Mouse (Mus musculus): ENCODE results near the gene Dtd1.

The Dtd1 gene

GRCm38 (mm10) chr2:144641991-144642390 is 42.3 kb downstream of the Dtd1 start:
- no peak for DNase-seq

DNA sequence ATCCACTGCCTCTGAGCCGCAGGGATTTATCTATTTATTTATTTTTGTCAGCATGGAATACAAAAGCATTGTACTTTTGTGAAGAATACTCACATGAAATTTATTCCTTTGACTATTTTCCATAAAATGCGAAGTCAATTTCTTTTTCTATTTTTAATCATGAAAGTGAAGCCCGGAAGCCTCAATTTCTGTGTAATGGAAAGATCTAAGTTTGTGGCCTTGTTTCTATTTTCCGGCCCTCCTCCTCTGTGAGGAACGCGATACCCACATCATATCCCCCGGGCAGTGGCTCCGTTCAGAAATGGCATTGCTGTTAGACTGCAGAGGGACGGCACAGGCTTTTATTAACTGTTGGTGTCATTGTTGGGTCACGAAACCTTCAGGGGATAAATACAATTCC is 46.7 kb downstream of the Dtd1 start:
- DNase-seq = no peak

GRCm38 (mm10) chr2:144647151-144647550 is 47.5 kb downstream of the Dtd1 start:
- DNase-seq = no peak

- DNase-seq = no peak
Measured at GRCm38 (mm10) chr2:144649960-144650359, 50.3 kb downstream of the Dtd1 start.

GRCm38 (mm10) chr2:144652841-144653240 is 53.1 kb downstream of the Dtd1 start:
- DNase-seq = no peak

DNA sequence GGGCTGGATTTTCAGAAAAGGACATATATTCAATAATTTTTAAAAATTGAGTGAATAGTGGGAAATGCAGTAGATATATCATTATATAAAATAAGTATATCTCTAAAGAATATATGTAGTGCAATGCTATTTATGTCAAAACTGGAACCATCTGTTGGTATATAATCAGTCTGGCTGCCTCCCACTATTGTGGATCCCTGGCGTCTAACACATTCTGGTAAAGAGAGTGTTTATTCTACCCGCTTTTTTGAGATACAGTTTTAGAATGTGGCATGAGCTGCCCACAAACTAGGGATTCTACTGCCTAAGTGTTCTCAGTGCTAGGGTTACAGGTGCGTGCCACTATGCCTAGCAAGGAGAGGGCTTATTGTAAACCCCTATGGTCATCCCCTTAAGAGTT is 55.6 kb downstream of the Dtd1 start:
- no peak for DNase-seq

- DNase-seq = no peak
Measured at GRCm38 (mm10) chr2:144668507-144668906, 68.8 kb downstream of the Dtd1 start.

DNA sequence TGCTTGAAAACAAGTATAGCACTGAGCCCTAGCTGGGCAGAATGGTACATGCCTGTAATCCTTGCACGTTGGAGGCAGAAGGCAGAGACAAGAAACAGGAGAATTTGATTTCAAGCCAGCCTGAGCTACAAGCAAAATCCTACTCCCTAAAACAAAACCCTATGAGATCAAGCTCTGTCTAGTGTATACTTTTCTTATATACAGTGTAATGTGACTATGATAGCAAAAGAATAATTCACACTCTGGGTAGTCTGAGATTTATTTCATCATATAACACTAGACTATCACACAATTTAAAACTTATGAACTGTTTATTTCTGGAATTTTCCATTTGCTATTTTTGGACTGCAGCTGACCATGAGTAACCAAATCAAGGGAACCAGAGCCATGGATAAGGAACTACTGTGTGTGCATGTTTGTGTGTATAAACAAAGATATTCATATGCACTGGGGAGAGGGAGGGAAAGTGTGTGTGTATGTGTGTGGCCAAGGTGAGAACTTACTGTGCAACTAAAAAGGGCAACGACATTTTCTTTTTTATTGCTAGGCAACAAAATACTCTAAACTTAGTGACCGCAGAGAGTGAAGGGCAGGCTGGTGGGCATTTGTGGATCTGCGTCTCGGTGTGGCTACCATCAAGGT is 70.7 kb downstream of the Dtd1 start:
- DNase-seq = no peak

DNA sequence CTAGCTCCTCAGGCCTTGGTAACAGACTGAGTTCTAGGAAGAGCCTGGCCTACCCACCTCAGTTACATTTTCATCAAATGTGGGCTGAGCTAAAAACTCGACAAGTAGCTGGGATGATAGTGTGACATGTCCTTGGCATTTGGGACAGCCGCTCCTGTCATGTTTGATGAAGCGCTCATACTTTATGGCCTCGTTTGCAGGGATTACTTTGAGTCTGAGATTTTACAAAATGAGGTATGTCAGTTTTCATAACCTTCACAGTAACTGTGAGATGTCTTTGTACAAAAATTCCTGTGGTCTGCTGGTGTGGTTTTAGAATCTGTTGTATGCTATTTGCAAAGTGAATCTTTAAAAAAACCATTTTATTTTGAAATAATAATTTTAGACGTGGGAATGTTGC is 72.7 kb downstream of the Dtd1 start:
- no peak for DNase-seq

- no peak for DNase-seq
Measured at GRCm38 (mm10) chr2:144676546-144677228, 77.0 kb downstream of the Dtd1 start.

GRCm38 (mm10) chr2:144677229-144677571 is 77.5 kb downstream of the Dtd1 start:
- DNase-seq = peak; percentile 12 to 24

DNA sequence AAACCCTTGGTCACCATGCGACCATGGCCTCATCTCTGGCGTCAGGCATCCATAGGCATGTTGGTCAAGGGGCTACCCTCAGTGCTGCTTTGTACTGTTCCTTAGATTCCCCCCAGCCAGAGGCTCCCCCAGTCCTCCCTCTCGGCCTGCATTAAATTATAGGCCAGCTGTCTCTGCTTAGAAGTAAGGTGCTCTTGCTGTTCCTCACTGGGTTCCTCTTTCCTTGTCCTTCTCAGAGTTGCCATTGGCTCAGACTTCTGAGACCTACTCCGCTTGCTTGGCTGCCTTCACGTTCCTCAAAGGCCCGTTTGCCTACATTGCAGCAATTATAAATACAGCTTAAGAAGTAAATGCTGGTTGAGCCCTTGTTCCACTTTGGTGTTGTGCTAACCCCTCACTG is 79.1 kb downstream of the Dtd1 start:
- DNase-seq = no peak

GRCm38 (mm10) chr2:144679394-144679793 is 79.7 kb downstream of the Dtd1 start:
- no peak for DNase-seq

DNA sequence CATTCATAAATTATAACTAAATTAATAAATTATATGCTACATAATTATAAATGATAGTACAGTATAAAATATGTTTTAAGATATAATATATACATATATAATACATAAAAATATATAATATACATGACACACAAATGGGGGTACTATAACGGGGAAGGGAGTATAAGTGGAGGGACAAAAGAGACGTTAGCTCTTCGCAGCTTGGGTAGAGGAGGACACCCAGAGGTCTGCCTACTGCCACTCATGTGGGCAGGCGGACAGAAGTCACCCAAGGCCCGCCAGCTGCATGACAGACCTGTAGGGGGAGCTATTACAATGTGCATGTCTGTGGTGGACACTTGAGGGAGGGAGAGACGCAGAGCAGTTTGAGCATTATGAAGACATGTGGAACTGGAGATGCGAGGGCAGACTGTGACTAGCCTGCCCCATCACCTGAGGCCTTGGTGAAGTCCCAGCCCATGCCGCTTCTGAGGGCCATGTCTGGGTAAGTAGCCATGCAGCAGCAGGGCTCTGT is 92.6 kb downstream of the Dtd1 start:
- DNase-seq = no peak

DNA sequence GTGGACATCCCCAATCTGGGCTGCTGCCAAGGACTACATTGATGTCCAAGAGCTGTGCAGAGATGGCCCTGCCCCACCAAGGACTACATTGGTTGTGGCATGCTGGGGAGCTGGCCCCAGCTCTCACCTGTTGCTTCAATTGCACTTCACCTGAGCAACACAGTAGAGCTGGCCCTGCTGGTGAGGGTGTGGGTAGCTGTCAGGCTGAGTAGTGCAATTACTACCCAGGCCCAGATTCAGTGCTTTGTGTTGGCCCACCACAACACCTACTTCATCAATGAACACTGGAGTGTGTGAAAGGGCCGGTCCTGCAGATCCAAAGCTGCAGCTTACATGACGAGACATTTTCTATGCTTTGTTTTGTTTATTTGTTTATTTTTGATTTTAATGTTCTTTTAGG is 93.1 kb downstream of the Dtd1 start:
- no peak for DNase-seq

DNA sequence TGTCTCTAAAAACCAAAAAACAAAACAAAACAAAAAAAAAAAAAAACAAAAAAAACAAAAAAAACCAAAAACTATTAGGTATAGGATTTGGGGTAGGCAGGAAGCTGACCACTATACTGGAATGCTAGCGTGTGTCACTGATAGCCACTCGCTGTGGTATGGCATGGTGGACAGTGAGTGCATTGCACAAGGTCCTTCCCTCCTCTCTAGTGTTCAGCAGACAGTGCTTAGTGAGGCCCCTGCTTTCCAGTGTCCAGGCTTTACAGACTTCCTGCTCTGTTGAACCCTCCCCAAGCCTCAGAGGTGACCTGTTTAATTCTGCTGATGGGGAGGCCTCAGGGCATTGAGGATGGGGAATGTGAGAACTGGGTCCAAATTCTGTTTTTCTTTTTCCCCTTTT is 95.2 kb downstream of the Dtd1 start:
- no peak for DNase-seq

- no peak for DNase-seq
Measured at GRCm38 (mm10) chr2:144698046-144698445, 98.3 kb downstream of the Dtd1 start.

- no peak for DNase-seq
Measured at GRCm38 (mm10) chr2:144700608-144701007, 100.9 kb downstream of the Dtd1 start.

DNA sequence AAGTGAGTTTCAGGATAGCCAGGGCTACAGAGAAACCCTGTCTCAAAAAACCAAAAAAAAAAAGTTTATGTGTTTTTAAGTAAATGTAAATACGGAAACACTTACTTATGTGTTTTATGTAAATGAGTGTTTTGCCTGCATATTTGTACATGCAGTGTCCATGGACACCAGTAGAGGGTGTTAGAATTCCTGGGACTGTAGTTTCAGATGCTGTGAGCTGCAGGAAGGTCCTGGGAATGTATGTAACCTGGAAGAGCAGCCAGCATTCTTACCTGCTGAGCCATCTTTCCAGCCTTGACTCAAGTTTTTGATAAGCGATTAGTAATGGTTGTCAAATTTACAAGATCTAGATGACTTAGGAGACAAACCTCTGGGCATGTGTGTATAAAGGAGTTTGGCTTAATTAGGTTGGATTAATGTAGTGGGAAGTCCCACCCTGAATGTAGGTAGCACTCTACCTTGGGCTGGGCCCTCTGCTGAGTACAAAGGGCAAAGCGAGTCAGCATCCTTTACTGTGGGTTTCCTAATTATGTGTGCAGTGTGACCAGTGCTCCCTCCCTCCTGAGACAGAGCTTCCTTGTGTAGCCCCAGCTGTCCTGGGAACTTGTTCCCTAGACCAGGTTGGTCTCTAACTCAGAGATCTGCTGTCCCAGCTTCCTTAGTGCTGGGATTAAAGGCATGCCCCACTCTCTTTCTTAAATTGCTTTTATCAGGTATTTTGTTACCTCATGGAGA is 101.9 kb downstream of the Dtd1 start:
- no peak for DNase-seq

DNA sequence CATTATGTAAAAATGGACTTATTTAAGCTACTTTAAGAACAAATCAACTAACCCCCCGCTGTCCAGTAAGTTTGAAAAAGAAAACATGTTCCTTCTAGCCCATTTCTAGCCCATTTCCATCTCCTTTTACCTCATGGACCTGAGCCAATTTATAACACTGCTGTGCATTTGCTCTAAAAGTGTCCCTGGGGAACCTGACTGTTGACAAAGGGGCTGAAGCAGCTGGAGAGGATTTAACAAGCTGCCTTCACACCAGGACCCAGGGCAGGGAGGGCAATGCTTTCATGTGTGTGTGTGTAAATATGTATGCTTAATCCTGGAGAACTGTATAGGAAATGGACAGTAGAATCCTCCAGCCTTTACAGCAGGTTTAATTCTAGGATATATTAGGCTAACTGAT is 109.6 kb downstream of the Dtd1 start:
- DNase-seq = no peak

GRCm38 (mm10) chr2:144709704-144710103 is 110.0 kb downstream of the Dtd1 start:
- DNase-seq = no peak

DNA sequence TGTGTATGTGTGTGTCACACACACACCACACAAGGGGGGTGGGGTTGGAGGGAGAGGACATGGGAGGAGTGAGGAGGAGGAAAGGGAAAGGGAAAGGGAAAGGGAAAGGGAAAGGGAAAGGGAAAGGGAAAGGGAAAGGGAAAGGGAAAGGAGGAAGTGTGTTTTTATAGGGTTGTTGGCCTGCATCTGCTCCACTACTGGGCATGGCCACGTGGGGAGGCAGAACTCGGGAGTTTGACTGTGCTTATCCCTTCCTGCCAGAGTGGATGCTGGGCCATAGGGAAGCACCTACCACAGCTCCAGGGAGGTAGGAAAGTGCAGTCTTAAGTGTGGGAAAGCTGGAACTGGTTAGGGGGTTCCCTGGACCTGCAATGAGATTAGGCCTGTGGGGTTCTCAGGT is 114.9 kb downstream of the Dtd1 start:
- DNase-seq = no peak

GRCm38 (mm10) chr2:144715211-144715768 is 115.6 kb downstream of the Dtd1 start:
- no peak for DNase-seq

- no peak for DNase-seq
Measured at GRCm38 (mm10) chr2:144716248-144716647, 116.6 kb downstream of the Dtd1 start.

Measured in cerebellum, postnatal 36 days (tissue).